Mouse (Mus musculus): ENCODE data around the gene Lrrc20. TPM values are rescaled to one million over a fixed set of nuclear protein-coding genes. Genes with fewer than 3 reads are reported as not detected.

Gene Lrrc20
- polyA plus RNA-seq, 1 experiment from 2014 or later, result 15.9 TPM

GRCm38 (mm10) chr10:61520714-61521113 is 45.1 kb downstream of the Lrrc20 start:
- 95% methylated on average over 6 of the region's 6 CpGs for WGBS
- Histone ChIP-seq H3K9me3 (no peaks in the 10 kb centered on the region), H3K4me1 (replicated peaks) (peaks cover 14% of the 10 kb centered on the region), H3K4me3 (replicated peaks) (no peak overlapping the region), H3K27me3 (no peaks in the 10 kb centered on the region), H3K27ac (no peak overlapping the region), H3K36me3 (no peaks in the 10 kb centered on the region), H3K9ac (replicated peaks) (no peak overlapping the region), H3K4me2 (replicated peaks) (no peak overlapping the region)
- no peak for ATAC-seq

GRCm38 (mm10) chr10:61530936-61531335 is 55.3 kb downstream of the Lrrc20 start:
- WGBS, result 95% methylated on average over 3 of the region's 3 CpGs
- Histone ChIP-seq H3K27me3 (no peaks in the 10 kb centered on the region), H3K4me1 (replicated peaks) (peaks cover 46% of the 10 kb centered on the region), H3K27ac (no peak overlapping the region), H3K4me2 (replicated peaks) (no peak overlapping the region), H3K9me3 (no peaks in the 10 kb centered on the region), H3K4me3 (replicated peaks) (no peak overlapping the region), H3K36me3 (peaks cover 18% of the 10 kb centered on the region), H3K9ac (replicated peaks) (no peak overlapping the region)
- no peak for ATAC-seq

DNA sequence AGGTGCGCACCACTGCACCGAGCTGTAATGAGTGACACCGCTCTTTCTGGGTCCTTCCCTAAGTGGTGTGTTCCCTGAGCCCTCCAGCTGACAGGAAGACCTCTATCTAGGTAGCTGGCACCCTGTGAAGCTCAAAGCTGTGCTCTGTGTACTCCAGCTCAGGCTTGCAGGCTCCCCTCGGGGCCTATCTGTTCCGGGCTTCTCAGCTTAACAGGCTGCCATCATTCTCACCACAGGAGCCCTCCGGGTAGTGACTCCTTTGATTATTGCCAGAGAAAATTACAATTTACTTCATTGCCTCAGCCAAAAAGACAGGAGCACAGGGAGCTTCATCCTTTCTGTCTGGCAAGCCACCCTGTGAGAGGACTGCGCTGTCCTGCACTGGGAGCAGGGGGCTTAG is 57.7 kb downstream of the Lrrc20 start:
- H3K9me3 ChIP-seq, result no peaks in the 10 kb centered on the region
- WGBS, result 55% methylated on average over 7 of the region's 7 CpGs
- H3K27ac ChIP-seq, result peak overlapping the region; percentile 91
- H3K9ac ChIP-seq (replicated peaks), result no peak overlapping the region
- H3K4me3 ChIP-seq (replicated peaks), result no peak overlapping the region
- H3K27me3 ChIP-seq, result no peaks in the 10 kb centered on the region
- H3K4me1 ChIP-seq (replicated peaks), result peaks cover 66% of the 10 kb centered on the region
- no peak overlapping the region for H3K4me2 ChIP-seq (replicated peaks)
- no peak for ATAC-seq
- H3K36me3 ChIP-seq, result peaks cover 7% of the 10 kb centered on the region

GRCm38 (mm10) chr10:61534371-61535101 is 58.9 kb downstream of the Lrrc20 start:
- H3K27me3 ChIP-seq, result no peaks in the 10 kb centered on the region

GRCm38 (mm10) chr10:61535441-61535840 is 59.8 kb downstream of the Lrrc20 start:
- Histone ChIP-seq H3K4me2 (replicated peaks) (no peak overlapping the region), H3K4me3 (replicated peaks) (no peak overlapping the region), H3K4me1 (replicated peaks) (peaks cover 61% of the 10 kb centered on the region), H3K9ac (replicated peaks) (no peak overlapping the region), H3K36me3 (no peaks in the 10 kb centered on the region), H3K9me3 (no peaks in the 10 kb centered on the region), H3K27me3 (no peaks in the 10 kb centered on the region), H3K27ac (peak overlapping the region; percentile 91)
- WGBS, result 76% methylated on average over 4 of the region's 4 CpGs
- no peak for ATAC-seq

More at GRCm38 (mm10) chr10:61534371-61535101, 58.9 kb downstream of the Lrrc20 start:
- H3K9me3 ChIP-seq, result no peaks in the 10 kb centered on the region
- WGBS, result 34% methylated on average over 3 of the region's 3 CpGs
- H3K9ac ChIP-seq (replicated peaks), result no peak overlapping the region; the same call in 1 of the 2 replicates
- H3K4me1 ChIP-seq (replicated peaks), result peaks cover 70% of the 10 kb centered on the region
- H3K36me3 ChIP-seq, result no peaks in the 10 kb centered on the region
- peak overlapping the region; percentile 91 for H3K27ac ChIP-seq
- H3K4me3 ChIP-seq (replicated peaks), result no peak overlapping the region
- H3K4me2 ChIP-seq (replicated peaks), result no peak overlapping the region
- ATAC-seq, result peak; percentile 84

- Histone ChIP-seq H3K9ac (replicated peaks) (no peak overlapping the region), H3K9me3 (no peaks in the 10 kb centered on the region), H3K36me3 (no peaks in the 10 kb centered on the region), H3K4me1 (replicated peaks) (peaks cover 58% of the 10 kb centered on the region), H3K27ac (peak overlapping the region; percentile 91), H3K4me3 (replicated peaks) (no peak overlapping the region), H3K4me2 (replicated peaks) (no peak overlapping the region), H3K27me3 (no peaks in the 10 kb centered on the region)
- ATAC-seq, result 0 out of 2 replicates have a peak, but pooled peaks have one; percentile 1
- WGBS, result 49% methylated on average over 20 of the region's 20 CpGs
Measured at GRCm38 (mm10) chr10:61536130-61537035, 60.8 kb downstream of the Lrrc20 start.

GRCm38 (mm10) chr10:61537036-61537380 is 61.4 kb downstream of the Lrrc20 start:
- H3K36me3 ChIP-seq, result no peaks in the 10 kb centered on the region
- no peak overlapping the region for H3K4me3 ChIP-seq (replicated peaks)
- no peak overlapping the region for H3K27ac ChIP-seq
- peaks cover 58% of the 10 kb centered on the region for H3K4me1 ChIP-seq (replicated peaks)
- H3K9me3 ChIP-seq, result no peaks in the 10 kb centered on the region
- H3K9ac ChIP-seq (replicated peaks), result no peak overlapping the region
- 89% methylated on average over 5 of the region's 5 CpGs for whole genome bisulfite sequencing
- no peaks in the 10 kb centered on the region for H3K27me3 ChIP-seq
- ATAC-seq, result no peak
- H3K4me2 ChIP-seq (replicated peaks), result no peak overlapping the region

DNA sequence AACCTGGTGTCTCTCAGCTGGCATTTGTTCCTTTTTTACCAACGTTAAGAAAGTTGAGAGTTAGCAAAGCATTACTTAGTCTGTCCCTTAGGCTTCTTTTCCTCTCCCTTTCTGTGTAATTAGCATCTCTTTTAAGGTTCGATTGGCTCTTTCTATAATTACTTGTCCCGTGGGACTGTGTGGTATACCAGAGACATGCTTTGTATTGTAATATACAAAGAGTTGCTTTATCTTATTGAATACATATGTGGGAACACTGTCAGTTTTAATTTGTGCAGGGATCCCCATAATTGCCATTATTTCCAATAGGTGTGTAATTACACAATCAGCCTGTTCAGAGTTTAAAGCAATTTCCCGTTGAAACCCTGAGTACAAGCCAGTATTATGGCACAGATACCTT is 62.8 kb downstream of the Lrrc20 start:
- no peaks in the 10 kb centered on the region for H3K36me3 ChIP-seq
- H3K27me3 ChIP-seq, result no peaks in the 10 kb centered on the region
- H3K9me3 ChIP-seq, result no peaks in the 10 kb centered on the region
- H3K27ac ChIP-seq, result no peak overlapping the region
- H3K4me1 ChIP-seq (replicated peaks), result peaks cover 55% of the 10 kb centered on the region
- no peak overlapping the region for H3K9ac ChIP-seq (replicated peaks)
- no peak overlapping the region for H3K4me3 ChIP-seq (replicated peaks)
- no peak overlapping the region for H3K4me2 ChIP-seq (replicated peaks)
- no peak for ATAC-seq
- 41% methylated on average over 4 of the region's 4 CpGs for WGBS

DNA sequence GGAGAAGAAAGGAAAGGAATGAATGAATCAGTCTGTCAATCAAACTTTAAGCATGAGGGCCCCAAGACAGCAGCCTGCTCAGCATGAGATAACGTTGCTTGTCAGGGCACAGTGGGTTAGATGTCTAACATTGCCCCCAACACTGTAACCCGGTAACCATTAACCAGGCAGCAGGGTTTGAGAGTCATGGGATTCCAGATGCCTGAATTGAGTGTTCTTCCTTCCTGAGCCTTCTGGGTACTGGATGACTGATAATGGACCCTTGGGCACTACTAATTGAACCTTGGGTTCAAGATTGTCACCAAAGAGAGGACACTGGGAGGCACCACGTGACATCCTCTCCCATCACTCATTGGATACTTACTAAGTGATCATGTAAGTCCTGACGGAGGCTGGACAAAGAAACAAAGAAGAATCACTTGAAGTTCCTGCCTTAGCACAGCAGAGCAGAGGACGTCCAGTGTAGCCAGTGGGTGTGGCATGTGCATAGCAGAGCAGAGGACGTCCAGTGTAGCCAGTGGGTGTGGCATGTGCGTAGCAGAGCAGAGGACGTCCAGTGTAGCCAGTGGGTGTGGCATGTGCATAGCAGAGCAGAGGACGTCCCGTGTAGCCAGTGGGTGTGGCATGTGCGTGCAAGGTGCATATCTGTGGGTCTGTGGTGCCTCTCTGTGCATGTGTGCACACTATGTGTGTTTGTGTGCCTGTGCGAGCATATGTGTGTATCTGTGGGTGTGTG is 68.7 kb downstream of the Lrrc20 start:
- no peaks in the 10 kb centered on the region for H3K27me3 ChIP-seq
- H3K4me1 ChIP-seq (replicated peaks), result peaks cover 5% of the 10 kb centered on the region
- H3K4me2 ChIP-seq (replicated peaks), result no peak overlapping the region
- no peak overlapping the region for H3K4me3 ChIP-seq (replicated peaks)
- no peak for ATAC-seq
- H3K9me3 ChIP-seq, result no peaks in the 10 kb centered on the region
- no peaks in the 10 kb centered on the region for H3K36me3 ChIP-seq
- no peak overlapping the region for H3K9ac ChIP-seq (replicated peaks)
- H3K27ac ChIP-seq, result no peak overlapping the region
- 66% methylated on average over 12 of the region's 12 CpGs for WGBS

DNA sequence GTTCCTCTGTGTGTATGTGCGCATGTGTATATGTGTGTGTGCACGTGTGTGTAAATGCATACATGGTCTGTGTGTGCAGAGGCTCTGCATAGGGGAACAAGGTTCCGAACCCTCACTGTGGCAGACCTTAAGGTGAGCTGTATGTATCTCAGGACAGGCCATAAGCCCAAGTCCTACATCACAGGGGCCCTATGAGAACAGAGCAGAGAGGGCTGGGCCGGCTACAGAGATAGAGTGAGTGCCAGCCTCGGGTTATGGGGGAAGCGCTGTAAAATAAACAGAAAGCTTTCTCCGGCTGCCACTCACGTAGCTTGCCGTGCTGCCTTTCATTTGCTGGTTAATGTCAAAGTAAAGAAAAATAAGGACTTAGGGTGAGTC is 69.3 kb downstream of the Lrrc20 start:
- WGBS, result 86% methylated on average over 9 of the region's 9 CpGs
- no peak overlapping the region for H3K27ac ChIP-seq
- H3K9ac ChIP-seq (replicated peaks), result no peak overlapping the region
- no peak for ATAC-seq
- H3K36me3 ChIP-seq, result no peaks in the 10 kb centered on the region
- peaks cover 7% of the 10 kb centered on the region for H3K4me1 ChIP-seq (replicated peaks)
- no peaks in the 10 kb centered on the region for H3K9me3 ChIP-seq
- no peak overlapping the region for H3K4me3 ChIP-seq (replicated peaks)
- no peaks in the 10 kb centered on the region for H3K27me3 ChIP-seq
- H3K4me2 ChIP-seq (replicated peaks), result no peak overlapping the region

GRCm38 (mm10) chr10:61550106-61550505 is 74.5 kb downstream of the Lrrc20 start:
- Histone ChIP-seq H3K9ac (replicated peaks) (no peak overlapping the region), H3K4me3 (replicated peaks) (no peak overlapping the region), H3K36me3 (no peaks in the 10 kb centered on the region), H3K4me1 (replicated peaks) (peaks cover 10% of the 10 kb centered on the region; the same call in 1 of the 2 replicates), H3K27me3 (no peaks in the 10 kb centered on the region), H3K27ac (no peak overlapping the region), H3K4me2 (replicated peaks) (no peak overlapping the region), H3K9me3 (no peaks in the 10 kb centered on the region)
- 68% methylated on average over 8 of the region's 8 CpGs for WGBS
- peak; percentile 56; the same call in 1 of the 2 replicates for ATAC-seq

DNA sequence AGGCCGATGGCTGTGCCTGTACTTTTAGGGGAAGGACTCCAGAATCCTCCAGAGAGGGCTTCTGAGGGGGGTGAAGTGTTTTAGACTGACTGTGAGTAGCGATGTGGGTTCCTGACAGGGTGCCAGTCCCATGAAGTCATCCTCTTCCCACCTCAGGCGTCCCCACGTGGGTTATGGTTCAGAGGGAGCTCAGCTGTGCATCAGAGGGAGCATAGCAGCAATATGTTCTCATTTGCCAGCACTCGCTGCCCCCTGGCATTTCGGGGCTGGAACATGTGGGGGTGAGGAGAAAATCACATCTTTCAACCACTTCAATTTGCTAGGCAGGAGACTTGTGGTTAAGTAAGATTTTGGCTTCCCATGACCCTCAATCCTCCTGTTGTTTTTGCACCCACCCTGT is 79.6 kb downstream of the Lrrc20 start:
- 0 out of 2 replicates have a peak, but pooled peaks cover 3% of the 10 kb centered on the region for H3K36me3 ChIP-seq
- ATAC-seq, result no peak
- H3K9ac ChIP-seq (replicated peaks), result no peak overlapping the region
- no peak overlapping the region for H3K4me3 ChIP-seq (replicated peaks)
- WGBS, result 90% methylated on average over 6 of the region's 6 CpGs
- no peak overlapping the region for H3K27ac ChIP-seq
- no peaks in the 10 kb centered on the region for H3K27me3 ChIP-seq
- H3K4me2 ChIP-seq (replicated peaks), result no peak overlapping the region
- H3K9me3 ChIP-seq, result no peaks in the 10 kb centered on the region
- peaks cover 6% of the 10 kb centered on the region; the same call in 1 of the 2 replicates for H3K4me1 ChIP-seq (replicated peaks)
